Mouse (Mus musculus): Measurements from ENCODE around the gene Schip1.

The Schip1 gene

DNA sequence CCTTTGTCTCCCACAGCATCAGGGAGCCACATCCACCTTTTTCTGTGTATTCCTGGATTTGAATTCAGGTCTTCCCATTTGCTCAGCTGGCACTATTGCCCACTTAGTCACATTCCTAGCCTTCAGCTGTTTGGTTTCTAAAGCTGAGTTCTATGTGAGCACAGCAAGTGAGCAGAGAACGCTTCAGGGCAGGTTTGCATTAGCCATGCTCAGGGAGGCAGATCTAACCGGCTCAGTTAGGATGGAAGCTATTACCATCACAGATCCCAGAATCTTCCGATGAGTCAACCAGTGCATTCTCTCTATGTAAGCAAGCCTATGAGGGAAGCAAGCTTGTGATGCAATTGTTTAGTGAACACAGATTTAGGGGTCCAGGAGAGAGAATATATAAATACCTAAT is 320.9 kb downstream of the Schip1 start:
- DNase-seq (ENCODE audit: low spot score), result no peak

DNA sequence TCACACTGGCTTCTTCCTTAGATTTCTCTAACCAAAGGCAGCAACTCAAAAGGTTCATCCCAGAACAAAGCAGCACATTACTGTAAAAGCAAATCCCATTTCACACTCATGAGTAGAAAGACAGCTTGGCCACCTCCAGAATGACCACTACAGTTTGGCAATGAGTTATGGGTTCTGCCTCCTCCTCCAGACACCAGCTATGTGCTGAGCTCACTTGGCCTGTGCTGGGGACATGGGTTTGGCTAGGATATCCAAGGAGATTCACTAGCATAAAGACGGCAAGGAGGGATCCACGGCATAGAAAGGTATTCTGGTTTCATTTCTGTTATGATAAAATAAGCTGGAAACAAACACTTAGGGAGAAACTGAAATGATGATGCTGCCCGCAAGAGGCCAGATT is 323.4 kb downstream of the Schip1 start:
- DNase-seq (ENCODE audit: low spot score), result no peak

DNA sequence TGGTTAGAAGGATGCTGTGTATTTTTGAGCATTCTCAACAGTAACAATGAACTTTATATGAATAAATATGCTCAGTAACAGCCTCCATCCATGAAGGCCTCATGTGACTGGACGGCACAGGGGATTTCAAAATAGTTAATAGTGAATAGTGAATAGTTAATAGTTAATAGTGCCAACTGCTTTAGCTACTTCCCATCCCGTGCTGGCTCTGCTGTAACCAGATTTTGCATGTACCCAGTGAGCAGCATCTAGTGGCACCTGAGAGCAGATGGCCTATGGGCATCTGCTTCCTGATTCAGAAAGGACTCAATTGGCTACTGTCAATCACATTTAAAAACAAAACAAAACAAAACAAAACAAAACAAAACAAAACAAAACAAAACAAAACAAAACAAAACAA is 329.0 kb downstream of the Schip1 start:
- no peak for DNase-seq (ENCODE audit: low spot score)

DNA sequence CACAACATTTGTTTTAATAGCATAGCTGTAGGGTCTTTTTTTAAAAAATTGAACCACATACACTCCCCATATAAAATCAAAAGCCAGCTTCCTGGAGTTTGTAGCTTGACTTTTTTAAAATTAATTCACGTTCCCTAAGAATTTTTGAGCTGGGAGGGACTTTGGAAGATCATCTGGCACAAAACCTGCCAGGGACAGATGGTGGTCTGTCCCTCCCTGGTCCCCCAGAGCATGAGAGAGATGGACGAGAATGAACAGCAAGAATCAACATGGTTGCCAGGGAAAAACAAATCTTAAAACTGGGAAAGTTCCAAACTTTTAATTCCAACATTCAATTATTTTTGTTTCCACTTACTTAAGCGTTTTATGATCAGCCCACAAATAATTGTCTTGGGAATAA is 334.1 kb downstream of the Schip1 start:
- DNase-seq (ENCODE audit: low spot score), result no peak

DNA sequence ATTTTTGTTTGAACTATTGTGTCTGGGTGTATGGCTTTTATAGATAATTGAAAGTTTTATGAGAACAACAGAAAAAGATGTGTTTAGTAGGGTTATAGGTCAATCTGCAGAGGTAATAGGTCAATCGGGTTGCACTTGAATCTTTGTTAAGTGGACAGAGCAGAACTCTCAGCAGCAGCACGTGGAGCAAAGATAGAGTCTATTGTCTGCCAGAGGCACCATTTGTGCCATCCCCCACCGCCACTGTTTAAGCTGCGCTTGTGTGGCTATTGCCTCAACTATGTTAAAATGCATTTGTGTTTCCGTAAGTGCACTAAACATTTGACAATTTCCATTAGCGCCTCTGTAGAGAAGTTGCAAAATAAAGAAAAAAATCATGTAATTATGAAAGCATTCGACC is 335.5 kb downstream of the Schip1 start:
- DNase-seq (ENCODE audit: low spot score), result no peak

DNA sequence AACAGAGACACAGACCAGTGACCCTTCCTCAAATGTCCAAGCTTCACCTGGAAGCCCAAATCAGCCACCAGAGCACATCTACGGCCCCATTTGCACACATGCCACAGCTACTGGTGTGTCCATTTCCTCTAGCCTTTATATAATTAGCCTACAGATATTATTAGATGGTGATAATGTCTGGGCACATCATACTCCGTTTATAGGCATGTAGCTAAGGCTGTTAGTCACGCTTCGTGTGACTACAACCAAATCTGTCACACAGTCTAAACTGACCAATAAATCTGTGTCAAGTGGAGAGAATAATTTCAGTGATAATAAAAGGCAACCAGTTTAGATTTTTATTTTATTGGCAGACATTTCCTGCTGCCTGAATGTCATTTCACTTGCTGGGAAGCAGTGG is 338.7 kb downstream of the Schip1 start:
- no peak for DNase-seq (ENCODE audit: low spot score)

DNA sequence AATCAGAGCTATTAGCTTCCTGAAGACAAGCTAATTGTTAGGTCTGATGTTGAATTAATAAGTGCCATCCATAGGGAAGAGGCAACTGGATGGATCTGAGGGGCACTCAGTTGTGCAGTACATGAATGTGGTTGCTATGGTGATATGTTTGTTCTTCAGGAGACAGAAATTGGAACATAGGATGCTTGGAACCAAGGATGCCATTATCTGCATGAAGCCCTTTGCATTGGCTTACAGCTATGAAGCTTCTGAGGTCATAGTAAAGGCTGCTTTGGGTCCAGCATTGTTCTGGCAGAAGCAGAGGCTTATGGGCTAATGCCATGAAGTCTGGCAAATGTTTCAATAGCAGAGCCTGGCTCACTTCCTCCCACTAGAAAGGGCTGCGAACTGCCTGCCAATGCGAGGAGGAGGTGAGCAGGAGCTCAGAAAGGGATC is 339.2 kb downstream of the Schip1 start:
- DNase-seq (ENCODE audit: low spot score), result no peak

DNA sequence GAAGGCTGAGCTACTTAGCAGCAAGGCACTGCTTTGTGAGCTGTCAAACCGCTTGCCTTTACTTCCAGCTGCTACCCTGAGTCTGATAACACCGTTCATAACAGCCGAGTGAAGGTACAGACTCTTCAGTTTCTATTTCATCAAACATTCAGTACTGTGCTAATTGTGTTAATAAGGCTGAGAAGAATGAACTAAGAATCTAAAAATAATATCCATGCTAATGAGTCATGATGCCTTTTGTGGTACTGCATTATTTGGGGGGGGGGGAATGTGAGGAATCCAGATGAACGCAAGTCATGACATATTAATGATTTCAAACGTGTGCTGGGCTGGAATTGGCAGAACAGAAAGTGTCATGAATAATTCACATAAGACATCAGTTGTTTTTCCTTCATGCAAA is 341.1 kb downstream of the Schip1 start:
- no peak for DNase-seq (ENCODE audit: low spot score)

DNA sequence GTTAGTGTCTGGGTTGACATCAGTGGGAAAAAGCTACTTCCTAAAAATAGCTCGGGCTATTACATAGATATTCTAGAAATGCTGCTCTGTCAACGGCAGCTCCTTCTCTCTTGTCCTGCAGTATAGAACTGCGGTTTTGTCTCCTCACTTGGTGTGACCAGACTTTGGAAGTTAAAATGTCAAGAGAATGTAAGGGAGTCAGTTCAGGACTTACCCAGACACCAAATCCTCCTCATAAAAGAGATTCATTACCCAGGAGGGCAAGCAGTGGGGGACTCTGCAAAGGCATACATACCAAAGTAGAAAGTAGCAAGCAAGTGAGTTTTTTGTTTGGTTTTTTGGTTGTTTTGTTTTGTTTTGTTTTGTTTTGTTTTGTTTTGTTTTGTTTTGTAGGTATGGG is 347.7 kb downstream of the Schip1 start:
- DNase-seq (ENCODE audit: low spot score), result no peak

DNA sequence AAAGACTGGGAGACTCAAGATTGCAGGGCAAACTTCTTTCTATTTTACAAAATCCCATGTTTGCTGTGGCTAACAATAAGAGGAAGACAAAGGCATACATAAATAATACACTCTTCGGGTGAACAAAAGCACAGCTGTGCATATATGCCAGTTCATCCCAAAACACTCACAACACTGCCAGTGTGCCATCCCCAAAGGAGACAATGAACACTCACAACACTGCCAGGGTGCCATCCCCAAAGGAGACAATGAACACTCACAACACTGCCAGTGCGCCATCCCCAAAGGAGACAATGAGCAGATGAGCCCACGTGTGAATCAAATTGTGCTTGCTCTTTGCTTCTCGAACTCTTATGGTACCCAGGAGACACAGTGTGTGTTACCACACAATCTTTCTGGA is 355.2 kb downstream of the Schip1 start:
- no peak for DNase-seq (ENCODE audit: low spot score)

DNA sequence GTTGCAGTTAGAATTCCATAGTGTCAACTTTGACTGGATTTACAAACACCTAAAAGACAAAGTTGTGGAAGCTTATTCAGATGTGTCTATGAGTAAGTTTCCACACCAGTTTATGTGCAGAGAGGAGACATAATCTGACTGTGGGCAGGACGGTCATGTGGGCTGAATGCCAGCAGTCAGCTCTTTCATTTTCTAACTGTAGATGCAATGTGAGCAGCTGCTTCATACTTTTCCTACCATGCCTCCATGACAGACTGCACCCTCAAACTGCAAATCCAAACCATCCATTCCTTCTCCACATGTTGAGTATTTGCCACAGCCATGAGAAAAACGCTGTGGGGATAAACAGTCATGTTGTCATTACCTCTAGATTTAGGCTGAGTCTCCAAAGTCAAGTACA is 356.3 kb downstream of the Schip1 start:
- no peak for DNase-seq (ENCODE audit: low spot score)

DNA sequence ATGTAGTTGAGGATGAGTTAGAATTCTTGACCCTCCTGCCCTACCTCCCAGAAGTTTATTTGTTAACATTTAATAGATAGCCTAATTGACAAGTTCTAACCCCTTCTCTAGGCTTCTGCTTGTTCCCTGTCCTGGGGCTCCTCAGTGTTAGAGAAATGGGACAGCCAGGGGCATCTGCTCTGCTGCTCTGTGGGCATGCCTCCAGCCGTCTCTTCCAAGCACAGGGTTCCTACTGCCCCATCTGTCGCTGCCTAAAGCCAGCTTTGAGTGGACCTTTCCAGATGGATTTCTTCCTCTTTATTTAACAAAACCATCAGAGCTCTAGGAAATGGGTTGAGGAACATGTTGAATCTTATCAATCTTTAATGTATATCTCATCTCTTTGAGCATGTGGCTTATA is 357.2 kb downstream of the Schip1 start:
- DNase-seq (ENCODE audit: low spot score), result no peak

DNA sequence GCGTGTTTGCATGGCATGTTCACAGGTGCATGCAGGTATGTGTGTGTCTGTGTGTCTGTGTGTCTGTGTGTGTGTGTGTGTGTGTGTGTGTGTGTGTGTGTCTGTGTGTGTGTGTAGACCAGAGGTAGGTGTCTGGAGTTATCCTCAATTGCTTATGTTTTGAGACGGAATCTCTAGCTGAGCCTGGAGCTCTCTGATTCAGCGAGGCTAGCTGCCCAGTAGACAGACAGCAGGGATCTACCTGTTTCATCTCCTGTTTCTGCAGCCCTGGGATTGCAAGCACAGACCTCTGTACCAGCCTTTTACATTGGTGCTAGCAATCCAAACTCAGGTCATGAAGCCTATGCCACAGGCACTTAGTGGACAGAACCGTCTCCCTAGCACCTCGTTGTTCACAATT is 363.5 kb downstream of the Schip1 start:
- no peak for DNase-seq (ENCODE audit: low spot score)

DNA sequence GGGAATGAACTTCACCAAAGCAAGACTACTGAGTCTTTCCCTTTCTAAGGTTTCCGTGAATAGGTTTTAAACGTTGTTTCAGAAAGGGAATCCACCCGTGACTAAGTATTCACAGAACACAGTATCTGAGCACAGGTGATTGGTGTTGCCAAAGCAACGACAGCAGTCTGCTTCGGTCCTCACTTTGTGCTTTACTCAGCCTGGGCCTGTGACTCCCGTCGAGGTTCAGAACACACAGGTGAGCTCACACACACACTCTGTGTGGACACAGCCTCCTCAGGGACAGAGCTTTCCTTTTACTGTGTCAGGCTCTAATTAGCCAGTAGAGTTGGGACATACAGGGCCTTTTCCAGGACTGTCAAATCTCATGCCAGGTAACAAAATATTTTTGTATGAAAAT is 369.8 kb downstream of the Schip1 start:
- DNase-seq (ENCODE audit: low spot score), result no peak

DNA sequence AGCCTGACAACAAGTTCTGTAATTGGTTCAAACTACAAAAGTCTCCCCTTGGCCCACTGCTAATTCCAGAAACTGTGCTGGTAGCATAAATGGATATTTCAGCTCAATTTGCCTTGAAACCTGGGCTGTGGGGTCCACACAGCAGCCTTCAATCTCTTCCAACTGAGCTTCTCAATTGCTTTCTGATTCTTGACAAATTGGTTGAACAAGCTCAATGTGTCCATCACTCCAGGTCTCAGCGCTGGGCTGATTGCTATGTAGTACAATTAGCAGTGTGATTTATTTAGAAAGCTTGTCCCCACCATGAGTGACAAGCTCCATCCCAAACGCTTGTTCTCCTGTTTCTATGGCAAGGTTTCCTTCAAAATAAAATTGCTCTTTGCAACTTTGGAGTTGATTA is 370.3 kb downstream of the Schip1 start:
- DNase-seq (ENCODE audit: low spot score), result no peak

DNA sequence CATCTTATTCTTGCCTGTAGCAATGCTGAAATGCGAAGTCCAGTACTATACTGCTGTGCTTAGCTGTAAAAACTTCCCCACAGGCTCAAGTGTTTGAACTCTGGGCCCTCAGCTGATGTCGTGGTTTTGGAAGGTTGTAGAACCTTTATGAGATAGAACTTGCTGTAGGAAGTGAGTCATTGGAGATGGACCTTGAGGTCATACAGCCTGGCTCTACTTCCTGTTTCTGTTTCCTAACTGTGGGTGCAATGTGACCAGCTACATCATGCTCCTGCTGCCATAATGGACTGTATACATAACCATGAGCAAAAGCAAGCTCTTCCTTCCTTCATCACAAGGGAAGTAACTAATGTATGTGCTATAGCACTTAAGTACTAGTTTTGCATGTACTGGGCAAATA is 383.9 kb downstream of the Schip1 start:
- DNase-seq (ENCODE audit: low spot score), result no peak

DNA sequence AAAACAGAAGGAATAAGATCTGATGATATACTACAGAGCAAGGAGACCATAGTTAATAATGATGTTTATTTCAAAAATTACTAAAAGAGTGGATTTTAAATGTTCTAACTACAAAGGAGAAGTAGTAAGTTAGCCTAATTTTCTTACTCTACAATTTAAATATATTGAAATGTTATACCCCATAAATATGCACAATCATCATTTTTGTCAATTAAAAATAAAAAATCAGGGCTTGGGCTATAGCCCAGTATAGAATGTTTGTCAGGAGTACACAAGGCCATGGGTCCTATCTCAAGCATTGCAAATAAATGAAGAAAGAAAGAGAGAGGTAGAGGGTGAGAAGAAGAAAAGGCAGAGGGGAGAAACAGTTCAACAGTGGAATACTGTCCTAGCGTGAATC is 387.0 kb downstream of the Schip1 start:
- no peak for DNase-seq (ENCODE audit: low spot score)

DNA sequence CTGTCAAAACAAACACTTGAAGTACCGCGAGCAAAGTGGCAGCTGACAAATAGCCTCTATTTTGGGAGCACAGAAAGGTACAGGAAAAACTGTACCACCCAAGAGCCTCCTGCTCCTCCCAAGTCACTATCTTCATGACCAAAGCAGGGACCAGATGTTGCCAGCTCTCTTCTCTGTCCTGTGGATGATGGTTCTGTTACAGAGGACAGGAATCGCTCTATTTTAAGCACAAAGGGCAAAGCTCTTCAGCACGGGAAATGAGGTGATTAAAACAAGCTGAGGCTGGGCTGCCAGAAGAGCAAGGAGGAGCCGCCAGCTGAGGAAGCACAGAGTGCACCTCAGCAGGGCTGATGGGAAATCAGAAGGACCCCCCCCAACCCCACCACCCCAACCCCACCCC is 388.7 kb downstream of the Schip1 start:
- DNase-seq (ENCODE audit: low spot score), result no peak

DNA sequence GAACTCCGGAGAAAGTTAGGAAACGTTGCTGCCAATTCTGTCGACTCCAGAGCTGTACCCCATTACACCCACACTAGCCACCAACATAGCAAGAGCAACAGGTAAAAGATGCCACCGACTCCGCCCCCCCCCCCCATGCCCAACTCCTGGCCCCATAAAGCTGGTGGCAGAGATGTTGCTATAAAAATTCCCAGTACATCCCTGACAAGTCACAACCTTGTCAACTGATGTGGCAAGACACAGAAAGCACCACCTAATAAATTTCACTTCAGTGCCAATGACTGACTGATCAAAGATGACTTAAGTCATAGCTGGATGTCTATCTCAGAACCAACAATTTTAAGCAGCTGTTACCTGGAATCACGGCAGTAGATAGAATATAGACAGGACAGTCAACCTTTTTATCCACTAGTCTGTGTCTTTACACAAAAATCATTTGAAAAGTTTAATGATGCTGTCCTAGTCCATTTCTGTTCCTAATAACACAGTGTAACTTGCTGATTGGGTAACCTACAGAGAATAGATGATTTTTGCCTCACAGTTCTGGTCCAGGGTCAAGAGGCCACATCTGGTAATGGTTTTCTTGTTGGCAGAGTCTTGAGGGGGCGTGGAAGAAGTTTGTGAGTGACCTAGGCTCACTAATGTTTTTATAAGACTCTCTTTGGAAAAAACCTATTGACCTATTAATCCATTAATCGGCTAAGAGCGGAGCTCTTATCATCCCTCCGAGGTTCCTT is 389.3 kb downstream of the Schip1 start:
- DNase-seq (ENCODE audit: low spot score), result no peak

DNA sequence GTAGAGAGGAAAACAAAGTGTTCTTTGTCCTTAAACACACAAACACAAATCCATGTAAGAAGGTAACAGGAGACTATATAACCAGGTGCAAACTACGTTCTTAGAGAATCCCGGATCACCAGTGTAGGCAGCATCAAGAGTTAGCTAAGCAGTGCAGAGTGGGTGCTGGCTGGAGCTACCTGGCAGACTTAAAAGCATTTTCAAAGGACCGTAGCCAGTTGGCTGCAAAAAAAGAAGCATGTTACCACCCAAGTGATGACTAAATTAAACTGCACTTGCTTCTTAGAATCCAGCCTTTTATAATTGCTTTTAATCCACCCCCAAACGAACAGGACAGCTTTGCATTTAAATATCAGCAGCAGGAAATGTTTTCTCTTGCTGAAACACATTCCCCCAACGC is 402.0 kb downstream of the Schip1 start:
- DNase-seq (ENCODE audit: low spot score), result no peak

DNA sequence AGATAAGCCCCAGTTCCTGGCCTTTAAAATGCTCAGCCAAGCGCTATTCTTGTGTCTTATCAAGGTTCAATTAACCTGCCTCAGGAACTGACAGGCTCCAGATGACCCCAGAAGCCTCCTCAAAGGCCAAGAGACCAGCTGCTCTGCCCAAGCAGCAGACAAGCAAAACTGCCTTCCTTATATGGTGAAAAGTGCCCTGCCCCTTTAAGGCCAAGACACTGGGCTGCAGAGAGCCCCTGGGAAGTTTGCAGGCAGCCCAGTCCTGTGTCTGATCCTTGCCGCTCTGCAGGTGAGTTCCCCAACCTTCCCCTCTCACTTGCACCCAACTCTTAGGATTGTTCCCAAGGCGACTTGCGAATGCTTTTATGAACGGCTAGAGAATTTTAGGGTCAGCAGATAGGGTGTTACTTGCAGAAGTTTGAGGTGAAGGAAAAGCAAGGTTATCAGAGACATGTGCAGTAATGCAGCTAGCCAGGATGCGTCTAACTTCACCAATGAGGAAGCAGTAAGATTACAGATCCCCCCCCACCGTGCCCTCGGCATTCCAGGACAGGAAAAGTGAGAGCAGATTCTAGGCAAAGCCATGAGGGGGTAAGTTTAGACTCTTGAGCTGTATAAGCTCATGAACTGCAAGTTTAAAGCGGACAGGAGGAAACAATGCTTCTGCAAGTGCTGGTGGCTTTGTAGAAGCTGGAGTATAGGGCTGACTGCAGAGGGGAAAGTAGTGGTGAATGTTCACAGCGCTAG is 403.5 kb downstream of the Schip1 start:
- no peak for DNase-seq (ENCODE audit: low spot score)

DNA sequence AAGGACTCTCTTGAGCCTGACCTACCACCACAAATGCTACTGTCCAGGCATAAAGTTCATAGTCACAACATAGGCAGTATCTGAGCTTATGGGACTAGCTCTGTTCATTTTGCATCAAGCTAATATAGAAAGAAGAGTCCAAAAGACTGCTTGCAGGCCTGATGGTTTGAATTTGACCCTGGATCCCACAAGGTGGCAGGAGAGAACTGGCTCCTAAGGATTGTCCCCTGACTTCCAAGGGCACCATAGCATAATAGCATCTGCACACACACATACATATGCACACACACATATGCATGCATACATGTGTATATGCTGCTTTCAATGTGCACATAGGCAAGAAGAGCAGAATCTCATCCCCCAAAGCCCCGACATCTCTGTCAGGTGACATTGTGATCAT is 405.0 kb downstream of the Schip1 start:
- no peak for DNase-seq (ENCODE audit: low spot score)

DNA sequence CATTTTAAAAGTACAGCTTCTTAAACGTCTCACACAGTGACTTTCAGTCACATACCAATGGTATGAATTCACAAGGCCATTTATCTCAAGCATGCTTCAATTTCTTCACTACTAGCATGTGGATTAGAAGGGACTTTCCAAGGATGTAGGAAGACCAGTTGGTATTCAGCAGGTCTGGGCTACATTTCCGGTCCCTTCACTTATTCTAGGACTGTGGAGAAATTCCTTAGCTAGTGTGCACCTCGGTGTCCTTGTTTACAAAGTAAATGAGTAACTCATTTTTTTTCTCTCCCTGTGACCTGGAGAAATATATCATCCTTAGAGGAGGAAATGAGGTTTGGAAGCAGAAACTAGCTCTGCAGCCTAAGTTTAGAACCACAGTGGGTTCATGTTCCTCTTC is 405.5 kb downstream of the Schip1 start:
- DNase-seq (ENCODE audit: low spot score), result no peak

DNA sequence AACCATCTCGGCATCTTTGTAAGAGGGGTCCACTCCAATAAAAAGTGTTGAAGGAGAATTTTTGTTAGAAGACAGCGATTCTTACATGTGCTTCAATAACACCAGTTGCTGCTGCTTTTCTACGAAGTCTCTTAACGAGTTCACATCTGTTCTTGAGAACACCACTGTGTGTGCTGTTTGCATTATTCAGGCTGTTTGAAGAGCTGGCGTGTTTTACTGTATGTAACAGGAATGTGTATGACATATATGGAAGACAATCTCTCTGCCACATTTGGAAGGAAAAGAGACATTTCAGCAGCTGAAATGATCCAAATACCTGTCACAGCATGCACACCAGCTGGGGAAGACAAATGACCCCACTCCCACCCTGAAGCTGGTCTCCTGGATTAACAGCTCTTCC is 406.0 kb downstream of the Schip1 start:
- DNase-seq (ENCODE audit: low spot score), result no peak
